Mouse (Mus musculus): Measurements from ENCODE around the gene Elk3.

- TF ChIP-seq CTCF (IDR thresholded peaks at IDR 0.05; ENCODE audit: insufficient read depth, low read length) (no peak), POLR2A (IDR thresholded peaks at IDR 0.05; ENCODE audit: borderline replicate concordance, extremely low read depth, low read depth, low read length) (no peak)
These were observed 21.4 kb upstream of the Elk3 start for GRCm38 (mm10) chr10:93332261-93332809.
